Mouse (Mus musculus) spleen, embryonic (tissue): ENCODE data around the gene Dffa.

Source experiments
- CTCF ChIA-PET: fragments of 350-600 bp; sonication (Branson Sonifier 250); formaldehyde crosslinking; loops from one replicate; lab custom pipeline; 2022; lab: Charles Lee

The Dffa gene

DNA sequence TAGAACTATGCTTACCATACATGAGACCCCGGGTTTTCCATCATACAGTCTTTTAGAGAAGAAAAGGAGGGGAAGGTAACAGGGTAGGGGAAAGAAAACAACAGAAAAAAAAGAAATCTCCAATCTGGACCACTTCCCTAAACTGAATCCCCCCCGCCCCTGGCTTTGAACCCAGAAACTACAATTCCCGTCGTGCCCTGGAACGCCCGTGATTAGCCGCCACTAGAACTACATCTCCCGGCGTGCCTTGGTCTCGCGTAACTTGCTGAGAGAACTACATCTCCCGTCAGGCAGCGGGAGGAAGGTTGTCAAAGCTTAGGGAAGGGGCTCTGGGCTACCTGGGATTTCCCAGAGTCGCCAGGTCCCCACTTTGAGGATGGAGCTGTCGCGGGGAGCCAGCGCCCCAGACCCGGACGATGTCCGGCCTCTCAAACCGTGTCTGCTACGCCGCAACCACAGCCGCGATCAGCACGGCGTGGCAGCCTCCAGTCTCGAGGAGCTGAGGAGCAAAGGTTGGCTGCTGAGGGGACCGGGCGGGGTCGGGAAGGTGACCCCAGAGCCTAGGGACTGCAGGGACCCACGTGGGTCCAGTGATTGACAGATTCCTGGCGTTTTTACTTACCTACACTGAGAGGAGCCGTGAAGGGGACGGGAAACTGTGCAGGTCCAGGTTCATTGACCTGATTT lies at the start of gene Dffa:
Dffa (plus strand) TSS at position 272 of the 687 bp plus-strand sequence.
- CTCF ChIA-PET = interaction anchor here (0.7 kb wide), 1 partner anchor 514 kb away, joined by 4 read pairs; no protein-coding TSS in a partner anchor

DNA sequence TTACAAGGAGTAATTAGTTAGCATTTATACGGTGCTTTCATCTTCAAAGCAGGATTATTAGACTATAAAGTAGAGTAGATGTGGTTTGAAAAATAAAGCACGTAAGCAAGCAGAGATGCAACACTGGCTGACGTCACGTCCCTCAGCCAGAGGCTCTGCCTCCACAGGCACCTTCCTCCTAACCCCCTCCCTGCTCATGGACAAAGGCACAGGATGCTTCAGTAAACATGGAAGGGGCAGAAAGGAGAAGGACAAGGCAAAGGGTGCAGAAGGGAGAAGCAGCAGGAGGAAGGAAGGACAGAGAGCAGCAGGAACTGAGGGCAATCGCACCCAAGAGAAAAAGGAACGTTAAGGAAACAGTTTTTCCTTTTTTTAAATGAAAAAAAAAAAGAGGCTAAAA lies 48.1 kb upstream of the Dffa start:
- CTCF ChIA-PET = no interaction called here

DNA sequence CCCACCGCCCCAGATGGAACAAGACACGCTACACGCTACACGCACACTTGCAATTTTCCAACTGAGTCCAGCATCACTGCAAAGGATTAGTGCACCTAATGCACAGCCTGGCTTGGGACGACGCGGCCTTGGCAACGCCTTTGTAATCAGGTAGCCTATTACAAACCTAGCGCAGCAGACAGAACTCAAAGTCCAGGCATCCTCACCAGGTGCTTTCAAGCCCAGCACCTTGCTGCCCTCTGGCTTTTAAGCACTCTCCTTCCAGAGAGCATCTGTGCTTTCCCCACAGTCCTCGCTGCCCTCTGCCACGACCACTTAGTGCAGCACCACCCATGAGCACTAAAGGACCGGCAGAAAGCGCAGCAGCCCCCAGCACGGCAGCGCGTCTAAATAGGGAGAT lies 47.0 kb upstream of the Dffa start:
- CTCF ChIA-PET = no interaction called here

GRCm38 (mm10) chr4:149057470-149057869 lies 46.5 kb upstream of the Dffa start:
- CTCF ChIA-PET = no interaction called here

- CTCF ChIA-PET = no interaction called here
Measured at GRCm38 (mm10) chr4:149058298-149058697, 45.6 kb upstream of the Dffa start.

GRCm38 (mm10) chr4:149059713-149060112 lies 44.2 kb upstream of the Dffa start:
- CTCF ChIA-PET = no interaction called here

- CTCF ChIA-PET = no interaction called here
Measured at GRCm38 (mm10) chr4:149060621-149061431, 43.1 kb upstream of the Dffa start.

DNA sequence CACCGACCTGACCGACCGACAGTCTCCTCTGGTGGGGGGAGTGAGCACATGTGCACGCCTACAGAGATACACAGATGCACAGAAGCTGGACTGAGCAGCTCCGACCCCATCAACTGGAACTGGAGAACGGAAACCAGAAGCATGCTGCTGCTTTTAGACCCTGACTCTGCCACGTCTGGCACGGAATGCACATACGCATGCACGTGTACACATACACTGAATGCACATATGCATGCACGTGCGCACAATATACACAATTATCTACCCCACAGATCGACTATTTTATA lies 42.6 kb upstream of the Dffa start:
- CTCF ChIA-PET = no interaction called here

DNA sequence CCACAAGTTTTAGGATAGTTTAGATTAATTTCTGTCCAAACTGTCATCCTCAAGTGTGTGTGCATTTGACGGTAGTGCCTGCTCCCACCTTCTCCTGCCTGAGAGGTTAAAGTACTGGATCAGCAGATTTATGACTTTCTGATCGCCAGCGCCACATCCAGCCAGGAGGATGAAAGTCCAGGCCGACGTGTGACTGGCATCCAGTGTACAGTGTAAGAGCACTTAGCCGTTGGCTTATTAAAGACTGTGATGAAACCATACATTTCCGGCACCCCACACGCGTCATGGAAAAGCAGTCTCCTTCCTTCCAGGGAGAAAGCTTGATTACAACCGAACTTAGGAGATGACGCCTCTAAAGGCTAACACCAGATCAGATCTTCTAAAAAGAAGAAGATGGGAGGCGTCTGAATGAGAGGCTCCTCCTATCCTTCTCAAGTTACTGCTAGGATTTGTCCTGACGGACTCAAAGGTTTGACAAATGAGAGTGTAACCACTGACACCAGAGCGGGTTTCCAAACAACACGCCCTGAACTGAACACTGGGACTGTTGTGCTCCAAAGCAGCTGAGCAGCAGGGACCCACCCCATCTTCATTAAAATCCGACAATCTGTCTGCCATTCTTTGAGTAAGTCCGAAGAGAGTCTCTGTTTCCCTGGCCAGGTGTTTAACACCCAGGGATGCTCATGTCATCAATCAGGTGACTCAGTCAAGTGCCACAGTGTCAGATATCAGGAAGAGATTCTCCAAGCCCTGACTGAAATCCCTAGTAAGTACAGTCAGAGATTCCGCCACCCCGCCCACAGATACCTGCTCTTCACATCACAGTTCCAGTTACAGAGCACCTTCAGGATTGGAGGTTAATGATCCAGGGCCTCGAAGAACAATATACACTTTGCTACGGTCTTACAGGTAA lies 41.3 kb upstream of the Dffa start:
- CTCF ChIA-PET = no interaction called here

DNA sequence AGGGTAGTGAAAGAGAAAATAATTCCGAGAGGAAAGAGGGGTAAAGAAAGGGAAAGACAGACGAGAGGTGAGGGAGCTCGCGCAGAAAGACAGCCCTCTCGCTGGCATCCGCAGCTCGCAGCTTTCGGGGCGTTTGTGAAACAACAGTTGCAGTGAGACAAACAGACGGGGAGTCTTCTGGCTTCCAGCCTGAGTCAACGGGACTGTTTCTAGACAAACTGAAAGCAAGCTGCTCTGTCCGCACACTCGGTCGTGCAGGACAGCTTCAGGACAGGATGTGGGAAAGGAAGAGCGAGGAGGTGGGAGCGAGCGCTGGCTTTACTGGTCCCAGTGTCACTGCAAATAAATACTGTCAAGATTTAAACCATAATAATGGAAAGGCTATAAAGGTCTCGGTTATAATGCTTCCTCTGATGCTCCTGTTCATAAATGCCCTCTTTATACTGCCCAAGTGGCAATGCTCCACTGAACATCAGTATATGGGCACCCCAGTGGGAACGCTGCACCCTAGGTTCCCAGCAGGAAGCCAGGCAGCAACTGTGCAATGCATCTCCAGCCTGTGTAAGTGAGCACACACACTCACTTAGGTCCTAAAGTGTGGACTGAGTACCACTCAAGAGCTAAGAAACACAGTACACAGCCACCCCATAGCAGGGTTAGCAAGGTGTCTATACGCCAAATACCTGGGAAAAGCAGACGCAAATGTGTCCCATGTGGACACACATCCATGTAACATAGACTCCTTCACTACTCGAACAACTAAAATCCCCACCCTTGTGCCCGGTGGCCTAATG lies 39.7 kb upstream of the Dffa start:
- CTCF ChIA-PET = no interaction called here

DNA sequence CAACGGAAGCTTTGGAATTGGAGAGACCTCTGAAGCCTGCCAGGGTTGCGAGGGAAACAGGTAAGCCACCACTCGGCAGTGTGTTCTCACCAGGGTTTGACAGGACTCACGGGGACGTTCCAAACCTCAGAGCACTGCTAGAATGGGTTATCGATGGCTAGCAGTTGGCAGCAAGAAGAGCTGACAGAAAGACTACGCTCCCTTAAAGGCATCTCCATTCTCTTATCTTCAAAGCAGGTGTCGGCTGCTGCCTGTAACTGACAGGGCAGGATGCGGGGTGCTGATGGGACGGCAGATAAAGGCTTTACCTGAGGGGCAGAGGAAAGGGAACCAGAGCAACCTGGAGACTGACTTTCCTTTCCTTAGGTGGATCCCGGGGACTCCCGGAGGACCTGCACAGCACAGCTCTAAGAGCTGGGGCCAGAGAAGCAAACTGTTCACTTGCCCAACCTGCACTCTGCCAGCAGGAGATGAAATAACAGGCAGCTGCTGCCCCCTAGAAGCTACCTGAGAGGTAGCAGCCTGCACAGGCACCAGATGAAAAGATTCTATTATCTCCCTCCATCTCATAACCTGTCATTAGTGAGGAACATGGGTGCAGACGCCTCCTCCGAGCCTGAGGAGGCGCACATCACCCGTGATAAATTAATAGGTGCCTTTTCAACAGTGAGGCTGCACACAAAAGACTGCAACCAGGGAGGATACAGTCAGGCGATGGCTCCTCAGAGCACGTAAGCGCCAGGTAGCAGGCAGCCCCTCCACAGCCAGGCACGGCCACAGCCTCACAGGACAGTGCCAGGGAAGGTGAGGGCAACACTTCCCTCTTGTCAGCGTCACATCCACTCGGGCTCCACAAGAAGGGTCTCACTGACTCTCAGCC lies 37.0 kb upstream of the Dffa start:
- CTCF ChIA-PET = interaction anchor here (0.6 kb wide), 1 partner anchor 26 kb away, joined by 3 read pairs; no protein-coding TSS in a partner anchor

DNA sequence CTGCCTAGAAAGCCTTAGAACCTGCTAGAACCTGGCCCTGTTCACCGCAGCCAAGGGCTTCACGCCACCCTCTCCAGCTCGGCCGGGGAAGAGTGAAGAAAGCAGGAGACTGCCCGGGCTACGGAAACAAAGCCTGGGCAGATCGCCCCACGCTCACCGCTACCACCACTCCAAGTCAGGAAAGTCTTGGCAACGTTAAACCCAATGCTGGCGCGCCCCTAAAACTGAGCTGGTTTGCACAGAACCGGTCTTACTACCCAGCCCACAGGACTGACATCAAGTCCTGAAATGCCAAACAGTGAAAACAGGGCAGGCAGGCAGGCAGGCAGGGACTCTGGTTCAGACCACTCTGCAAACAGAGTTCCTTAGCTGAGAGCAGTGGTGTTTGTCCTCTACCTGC lies 28.9 kb upstream of the Dffa start:
- CTCF ChIA-PET = interaction anchor here (0.5 kb wide), 1 partner anchor 9 kb away, joined by 3 read pairs; no protein-coding TSS in a partner anchor

DNA sequence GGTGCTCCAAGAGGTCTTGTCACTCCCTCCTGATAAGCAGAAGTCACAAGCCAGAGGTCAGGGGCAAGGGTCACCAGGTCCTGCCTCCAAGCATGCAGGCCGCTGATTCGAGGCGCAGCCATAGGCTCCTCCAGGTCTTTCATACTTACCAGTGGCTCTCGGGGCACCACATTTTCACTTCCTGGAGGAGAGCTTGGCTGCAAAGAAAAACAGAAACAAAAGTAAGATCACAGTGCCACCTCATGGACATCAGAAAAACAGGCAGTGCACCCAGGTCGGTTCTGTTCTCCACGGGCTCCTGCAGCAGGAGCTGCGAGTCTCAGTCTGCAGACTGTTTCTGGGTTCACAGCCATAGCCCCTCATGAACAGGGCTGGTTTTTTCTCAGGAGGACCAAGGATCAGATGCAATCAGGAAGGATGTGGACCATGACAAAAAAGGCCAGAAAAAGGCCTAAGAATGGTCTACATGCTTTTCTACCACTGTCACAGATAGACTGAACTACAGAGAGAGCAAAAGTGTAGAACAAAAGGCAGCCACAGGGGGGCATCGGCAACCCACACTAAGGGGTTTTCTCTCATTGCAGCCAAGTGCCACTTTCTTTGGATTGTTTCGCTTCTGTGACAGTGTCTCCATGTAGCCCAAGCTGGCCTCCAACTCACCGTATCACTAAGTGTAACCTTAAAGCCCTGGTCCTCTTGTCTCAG lies 27.9 kb upstream of the Dffa start:
- CTCF ChIA-PET = interaction anchor here (0.7 to 1.0 kb wide), 2 partner anchors 332 to 372 kb away, joined by 3 read pairs; no protein-coding TSS in a partner anchor

- CTCF ChIA-PET = interaction anchor here (0.6 kb wide), 2 partner anchors 12 to 1057 kb away, joined by 3 to 12 read pairs; no protein-coding TSS in a partner anchor
Measured at GRCm38 (mm10) chr4:149078261-149078660, 25.7 kb upstream of the Dffa start.

DNA sequence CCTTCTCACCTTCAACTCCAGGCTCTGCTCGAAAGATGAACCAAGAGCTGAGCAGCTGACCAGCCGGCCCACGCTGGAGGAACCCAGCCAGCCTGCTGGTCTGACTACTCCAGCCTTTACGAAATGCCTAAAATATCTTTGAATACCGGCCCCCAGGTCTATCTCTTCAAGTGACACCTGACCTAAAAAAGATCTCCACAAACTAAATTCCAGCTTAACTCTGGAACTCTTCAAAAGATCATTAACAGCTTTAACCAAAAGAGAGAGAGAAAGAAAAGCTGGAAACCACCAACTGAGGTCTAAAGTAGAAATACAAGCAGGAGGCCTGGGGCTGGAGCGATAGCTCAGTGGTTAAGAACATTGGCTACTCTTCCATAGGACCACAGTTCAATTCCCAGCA lies 24.3 kb upstream of the Dffa start:
- CTCF ChIA-PET = interaction anchor here (0.6 kb wide), 1 partner anchor 511 kb away, joined by 6 read pairs; no protein-coding TSS in a partner anchor

DNA sequence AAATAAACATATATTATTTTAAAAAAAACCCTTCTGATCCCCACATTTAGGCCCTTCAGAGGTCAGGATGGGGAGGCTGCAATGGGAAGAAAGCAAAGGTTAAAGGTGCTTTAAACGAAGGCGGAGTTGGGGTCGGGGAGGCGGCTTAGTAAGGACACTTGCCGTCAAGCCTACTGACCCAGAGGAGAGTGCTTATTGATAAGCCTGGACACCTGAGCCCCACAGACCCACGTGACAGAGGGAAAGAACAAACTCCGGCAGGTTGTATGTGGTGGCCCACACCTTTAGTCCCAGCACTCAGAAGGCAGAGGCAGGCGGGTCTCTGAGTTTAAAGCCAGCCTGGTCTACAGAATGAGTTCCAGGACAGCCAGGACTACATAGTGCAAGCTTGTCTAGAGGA lies 23.8 kb upstream of the Dffa start:
- CTCF ChIA-PET = no interaction called here

GRCm38 (mm10) chr4:149081528-149081927 lies 22.4 kb upstream of the Dffa start:
- CTCF ChIA-PET = no interaction called here

- CTCF ChIA-PET = no interaction called here
Measured at GRCm38 (mm10) chr4:149085381-149085780, 18.6 kb upstream of the Dffa start.

GRCm38 (mm10) chr4:149091364-149091763 lies 12.6 kb upstream of the Dffa start:
- CTCF ChIA-PET = no interaction called here
